Mouse (Mus musculus): Measurements from ENCODE around the gene Ugt1a5.

Gene Ugt1a5

DNA sequence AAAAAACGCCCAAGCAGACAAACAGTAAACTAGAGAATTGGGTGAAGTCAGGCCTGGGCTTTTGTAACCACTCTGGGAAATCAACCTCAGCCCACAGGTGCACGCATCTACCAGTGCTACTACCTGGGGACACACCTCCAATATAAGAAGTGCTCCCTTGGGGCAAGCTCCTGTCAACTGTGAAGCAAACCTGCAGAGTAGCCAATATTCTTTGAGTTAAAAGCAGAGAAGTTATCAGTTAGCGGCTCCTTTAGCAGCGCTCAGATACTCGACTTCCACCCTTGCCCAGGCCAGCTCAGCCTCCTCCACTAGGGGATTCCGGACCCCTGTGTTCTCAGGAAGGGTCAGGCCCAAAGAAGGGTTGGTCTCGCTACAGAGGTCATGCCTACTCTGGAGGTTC, 95.9 kb downstream of the Ugt1a5 start:
- no peak for DNase-seq (ENCODE audit: low spot score in 2 of 2)

DNA sequence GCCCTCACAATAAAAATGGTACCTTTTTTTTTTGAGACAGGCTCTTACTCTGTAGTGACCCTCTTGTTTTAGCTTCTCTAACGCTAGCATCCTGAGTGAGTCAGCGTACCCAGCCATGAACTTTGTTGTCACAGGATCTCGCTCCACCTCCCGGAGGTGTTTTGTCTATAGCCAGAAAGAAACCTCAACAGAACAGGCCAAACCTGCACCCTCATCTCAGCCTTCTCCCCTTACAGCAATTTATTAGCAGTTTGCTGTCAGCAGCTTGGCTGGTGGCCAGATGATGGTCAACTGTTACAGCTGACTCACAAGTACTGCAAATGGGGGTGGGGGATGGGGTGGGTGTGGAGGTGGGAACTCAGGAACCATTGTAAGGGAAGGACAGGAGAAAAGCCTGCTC, 96.4 kb downstream of the Ugt1a5 start:
- DNase-seq (ENCODE audit: low spot score in 2 of 2) = no peak

DNA sequence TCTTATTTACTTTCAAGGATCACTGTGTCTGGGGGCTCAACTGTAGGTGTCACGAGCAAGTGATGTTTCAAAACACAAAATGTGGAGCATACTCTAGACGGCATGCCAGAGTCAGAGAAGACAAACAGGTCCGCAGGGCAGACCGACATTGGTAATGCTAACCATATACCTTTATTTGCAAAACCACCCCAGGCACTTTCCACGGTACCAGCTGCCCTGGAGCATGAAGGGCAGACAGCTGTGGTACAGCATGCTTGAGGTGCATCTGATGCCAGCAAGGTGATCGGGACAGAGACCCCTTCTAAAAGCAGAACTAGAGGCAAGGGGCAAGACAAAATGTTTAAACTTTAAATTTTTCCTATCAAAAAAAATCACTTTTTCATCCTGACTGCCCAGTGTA, 97.1 kb downstream of the Ugt1a5 start:
- DNase-seq (ENCODE audit: low spot score in 2 of 2) = no peak

DNA sequence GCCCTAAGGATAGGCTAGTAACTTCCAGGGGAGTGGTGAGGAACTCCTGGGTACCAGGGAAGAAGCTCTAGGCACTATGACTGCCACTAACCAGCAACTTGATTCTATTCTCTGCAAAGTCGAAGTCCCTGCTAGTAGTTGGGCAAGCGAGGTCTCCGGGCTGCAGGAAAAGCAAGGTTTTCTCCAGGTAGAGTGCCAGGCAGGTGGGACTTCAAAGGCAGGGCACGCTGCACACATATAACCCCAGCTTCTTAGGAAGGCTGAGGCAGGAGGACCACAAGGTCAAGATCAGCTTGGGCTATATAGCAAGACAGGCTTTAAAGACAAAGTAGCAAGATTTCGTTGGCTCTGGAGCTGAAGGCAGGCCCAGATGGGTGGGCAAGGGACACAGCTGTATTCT, 98.0 kb downstream of the Ugt1a5 start:
- no peak for DNase-seq (ENCODE audit: low spot score in 2 of 2)

DNA sequence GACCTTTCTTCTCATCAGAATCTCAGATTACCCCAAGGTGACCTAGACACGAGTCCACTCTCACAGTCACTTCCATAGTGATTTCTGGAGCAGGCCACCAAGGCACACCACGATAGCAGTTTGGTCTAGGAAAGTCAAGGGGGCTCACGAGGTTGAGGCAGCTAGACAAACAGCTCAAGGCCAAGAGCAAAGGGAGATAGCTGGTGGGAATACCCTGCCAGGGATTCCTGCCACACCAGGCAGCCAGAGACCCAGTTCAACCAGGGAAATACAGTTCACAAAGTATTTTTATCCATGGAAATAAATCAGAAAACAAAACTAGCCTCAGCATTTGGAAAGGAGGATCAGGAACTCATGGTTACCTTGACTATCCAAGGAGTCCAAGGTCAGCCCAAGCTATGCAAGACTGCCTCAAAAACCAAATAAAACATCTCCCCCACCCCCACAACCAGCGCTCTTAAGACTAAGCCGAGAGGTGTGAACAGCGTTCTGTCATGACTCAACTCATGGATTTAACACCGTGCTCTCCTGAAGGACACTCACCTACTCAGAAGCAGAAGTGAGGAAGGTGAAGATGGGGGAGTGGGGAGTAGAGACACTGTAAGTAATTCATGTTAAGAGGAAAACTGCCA, 98.5 kb downstream of the Ugt1a5 start:
- DNase-seq (ENCODE audit: low spot score in 2 of 2) = no peak

DNA sequence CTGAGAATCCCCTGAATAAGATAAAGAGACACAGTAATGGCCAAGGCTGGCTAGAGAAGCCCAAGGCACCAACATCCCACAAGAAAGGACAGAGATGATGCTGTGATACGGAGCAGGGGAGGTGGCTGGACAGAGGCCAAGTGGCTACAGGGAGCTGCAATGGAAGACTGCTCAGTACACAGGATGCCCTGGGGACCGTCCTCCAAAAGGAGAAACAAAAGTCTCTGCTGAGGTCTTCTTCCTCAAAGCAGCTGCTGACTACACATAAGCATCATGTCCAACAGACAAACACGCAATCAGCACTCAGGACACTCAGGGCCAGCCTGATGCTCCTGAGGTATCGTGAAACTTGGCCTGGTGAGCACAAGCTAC, 99.0 kb downstream of the Ugt1a5 start:
- no peak for DNase-seq (ENCODE audit: low spot score in 2 of 2)

DNA sequence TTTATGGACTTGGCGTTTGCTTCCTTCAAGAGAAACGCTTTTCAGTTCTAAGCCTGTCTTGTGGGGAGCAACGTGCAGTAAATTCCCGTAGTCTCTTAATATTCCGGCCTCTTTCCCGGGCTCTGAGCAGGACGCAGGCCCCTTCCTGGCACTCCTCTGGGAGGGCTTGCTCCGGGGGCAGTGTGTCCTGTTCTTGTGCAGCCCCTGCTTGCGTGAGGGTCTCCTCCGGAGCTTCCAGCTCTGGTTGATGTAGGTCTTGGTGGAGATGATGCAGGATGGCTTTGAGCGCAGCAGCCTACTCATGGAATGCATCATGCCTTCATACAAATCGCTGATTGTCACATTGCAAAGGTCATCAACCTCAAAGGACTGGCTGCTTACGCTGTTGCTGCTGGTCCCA, 100.3 kb downstream of the Ugt1a5 start:
- DNase-seq (ENCODE audit: low spot score in 2 of 2) = no peak

DNA sequence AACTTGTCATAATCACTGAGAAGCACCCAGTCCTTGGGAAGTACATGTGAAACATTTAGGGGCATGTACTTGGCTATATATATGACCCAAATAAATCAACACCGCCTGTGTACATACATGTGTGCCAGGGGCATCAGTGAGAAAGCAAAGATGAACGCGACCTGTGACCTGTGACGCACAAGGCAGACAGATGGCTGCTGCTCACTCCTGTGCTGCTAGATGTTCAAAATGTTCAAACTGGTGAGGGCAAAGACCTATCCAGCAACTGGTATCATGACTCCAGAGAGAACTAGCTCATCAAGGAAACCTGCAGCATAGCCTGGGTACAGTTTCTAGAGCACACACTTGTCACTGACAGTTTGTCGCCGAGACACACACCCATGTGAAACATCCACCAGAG, 101.7 kb downstream of the Ugt1a5 start:
- no peak for DNase-seq (ENCODE audit: low spot score in 2 of 2)

DNA sequence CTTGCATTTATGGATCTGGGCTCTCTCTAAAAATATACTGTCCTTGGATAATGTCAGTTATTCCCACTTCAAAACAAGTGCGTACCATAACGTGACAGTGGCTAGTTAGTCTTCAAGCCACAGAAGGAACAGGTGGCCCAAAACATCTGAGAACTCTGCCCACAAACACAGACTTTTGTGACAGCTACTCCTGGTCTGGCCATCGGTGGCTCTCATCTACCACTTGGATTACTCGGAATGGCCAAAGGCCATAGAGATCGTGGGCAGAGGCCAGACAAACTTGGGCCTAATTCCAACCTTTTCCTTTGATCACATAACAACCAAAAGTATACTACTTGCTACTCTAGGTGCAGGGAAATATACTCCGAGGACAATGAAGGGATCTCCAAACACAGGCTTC, 102.3 kb downstream of the Ugt1a5 start:
- no peak for DNase-seq (ENCODE audit: low spot score in 2 of 2)
